Mouse (Mus musculus) embryonic facial prominence, embryonic 12.5 days (tissue): ENCODE data around the gene Prss58. TPM values are rescaled to one million over a fixed set of nuclear protein-coding genes. Genes with fewer than 3 reads are reported as not detected.

Experiments used
- ATAC-seq: fragments of 200-750 bp; cut with Nextera tagmentation; 2 replicates; pipeline ENCODE4 v1.8.0; 2017; ENCODE audit not compliant: insufficient number of reproducible peaks, insufficient read depth, low FRiP score, low TSS enrichment
- H3K27ac ChIP-seq: fragments of 300-500 bp; sonication (generic); 2 replicates; pipeline ENCODE4 v1.5.1; 2016; ENCODE audit warnings: mild to moderate bottlenecking
- H3K27me3 ChIP-seq: fragments of 300-500 bp; sonication (generic); 2 replicates; pipeline ENCODE4 v1.6.1; 2016; ENCODE audit warnings: mild to moderate bottlenecking, moderate library complexity
- H3K36me3 ChIP-seq: fragments of 300-500 bp; sonication (generic); 2 replicates; pipeline ENCODE4 v1.6.1; 2016; ENCODE audit warnings: mild to moderate bottlenecking
- H3K4me1 ChIP-seq: fragments of 300-500 bp; sonication (generic); 2 replicates; pipeline ENCODE4 v1.6.1; 2016
- H3K4me2 ChIP-seq: fragments of 300-500 bp; sonication (generic); replicated peaks from 2 replicates; pipeline ENCODE4 v1.6.1; 2016; ENCODE audit warnings: mild to moderate bottlenecking, moderate library complexity
- H3K4me3 ChIP-seq: fragments of 300-500 bp; sonication (generic); 2 replicates; pipeline ENCODE4 v1.5.1; 2016; ENCODE audit warnings: mild to moderate bottlenecking
- H3K9ac ChIP-seq: fragments of 300-500 bp; sonication (generic); 2 replicates; pipeline ENCODE4 v1.6.1; 2016; ENCODE audit warnings: mild to moderate bottlenecking, moderate library complexity
- H3K9me3 ChIP-seq: fragments of 300-500 bp; sonication (generic); 2 replicates; pipeline ENCODE4 v1.6.1; 2016; ENCODE audit warnings: mild to moderate bottlenecking, moderate library complexity
- WGBS: fragments of 180-500 bp; shearing (Covaris S2); methylation state at CpG from one replicate; pipeline ENCODE4 v1.1.7; 2016; 5-methylcytosine and 5-hydroxymethylcytosine counted together
- polyA plus RNA-seq: library from polyadenylated mRNA; unstranded; fragments of >200 nt; fragmentation: Nextera tagmentation; extraction: Ambion mirVana; gene quantifications from 2 replicates; pipeline ENCODE4 v1.2.1, GENCODE M21; 2016

The Prss58 gene
- not detected in 2 replicates for polyA plus RNA-seq

DNA sequence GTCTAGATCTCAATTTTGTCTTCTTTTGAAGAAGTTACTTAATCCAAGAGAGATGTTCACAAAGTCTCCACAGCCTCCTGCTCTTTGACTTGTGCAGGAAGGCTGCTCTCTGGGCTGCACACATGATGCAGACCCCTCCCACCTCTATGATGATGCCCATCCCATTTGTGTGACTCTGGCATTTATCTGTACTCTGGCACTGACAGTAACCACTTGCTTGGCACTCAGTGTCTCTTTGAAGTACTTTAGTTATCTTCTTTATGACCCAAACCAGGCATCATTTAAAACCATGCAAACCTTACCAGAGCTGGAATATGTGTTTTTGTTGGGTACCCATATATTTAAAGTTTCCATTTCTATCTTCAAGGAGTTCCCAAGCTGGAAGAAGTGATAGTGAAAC, at the start of gene Prss58:
TSS of gene Prss58 (minus strand) at position 101 of the 400 bp plus-strand sequence.
- ATAC-seq, result no peak
- Histone ChIP-seq H3K4me3 (no peak within 1 kb of the TSS), H3K4me2 (no peak within 1 kb of the TSS), H3K9me3 (no peaks in the 10 kb centered on the region), H3K9ac (no peak within 1 kb of the TSS), H3K27ac (no peak within 1 kb of the TSS), H3K4me1 (no peaks in the 10 kb centered on the region), H3K36me3 (no peaks in the 10 kb centered on the region), H3K27me3 (no peaks in the 10 kb centered on the region)

DNA sequence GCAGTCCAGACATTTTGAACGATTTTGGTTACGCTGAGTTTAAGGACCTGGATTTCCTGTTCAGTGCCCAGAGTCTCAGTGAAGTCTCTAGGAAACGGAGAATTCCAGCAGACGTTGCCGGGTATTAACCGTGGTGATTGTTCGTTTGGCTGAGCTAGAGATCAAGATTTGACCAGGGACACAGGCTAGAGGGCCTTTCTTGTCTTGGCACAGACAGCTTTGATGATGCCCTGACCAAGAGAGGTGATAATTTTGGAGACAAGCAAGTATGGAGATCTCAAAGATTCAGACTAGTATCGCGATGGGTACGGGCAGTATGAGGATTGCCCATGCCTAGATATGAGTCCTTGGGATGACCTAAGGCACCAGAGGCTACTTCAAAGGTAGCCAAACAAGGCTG, 40.3 kb upstream of the Prss58 start, which contains the start of gene 1700074P13Rik:
TSS of gene 1700074P13Rik (minus strand) at position 101 of the 400 bp plus-strand sequence.
- no peaks in the 10 kb centered on the region for H3K9me3 ChIP-seq
- H3K9ac ChIP-seq, result no peak within 1 kb of the TSS
- H3K4me1 ChIP-seq, result no peaks in the 10 kb centered on the region
- H3K4me3 ChIP-seq, result no peak within 1 kb of the TSS
- ATAC-seq, result no peak
- no peak within 1 kb of the TSS for H3K27ac ChIP-seq
- no peak within 1 kb of the TSS for H3K4me2 ChIP-seq
- no peaks in the 10 kb centered on the region for H3K27me3 ChIP-seq
- WGBS, result 93% methylated on average over 10 of the region's 10 CpGs
- H3K36me3 ChIP-seq, result no peaks in the 10 kb centered on the region

DNA sequence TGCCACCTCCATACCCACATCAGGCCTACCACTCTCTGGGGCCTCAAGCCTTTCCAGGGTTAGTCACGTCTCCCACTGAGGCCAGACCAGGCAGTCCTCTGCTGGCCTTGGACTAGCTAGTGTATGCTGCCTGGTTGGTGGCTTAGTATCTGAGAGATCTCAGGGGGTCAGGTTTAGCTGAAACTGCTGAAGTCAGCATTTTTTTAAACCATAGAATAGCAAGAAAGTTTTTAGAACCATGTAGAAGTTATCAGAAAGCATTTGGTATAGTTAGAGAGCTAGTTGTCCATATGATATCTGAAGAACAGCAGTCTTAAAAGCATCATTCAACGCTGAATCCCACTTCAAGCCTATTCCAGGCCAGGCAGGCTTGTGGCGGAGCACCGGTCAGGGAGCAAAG, 19.8 kb upstream of the Prss58 start:
- no peaks in the 10 kb centered on the region for H3K36me3 ChIP-seq
- no peak overlapping the region for H3K4me3 ChIP-seq
- H3K4me2 ChIP-seq, result no peak overlapping the region
- ATAC-seq, result no peak
- no peaks in the 10 kb centered on the region for H3K9me3 ChIP-seq
- no peak overlapping the region for H3K27ac ChIP-seq
- H3K27me3 ChIP-seq, result no peaks in the 10 kb centered on the region
- no peaks in the 10 kb centered on the region for H3K4me1 ChIP-seq
- WGBS, result 83% methylated on average over 4 of the region's 4 CpGs
- H3K9ac ChIP-seq, result no peak overlapping the region

DNA sequence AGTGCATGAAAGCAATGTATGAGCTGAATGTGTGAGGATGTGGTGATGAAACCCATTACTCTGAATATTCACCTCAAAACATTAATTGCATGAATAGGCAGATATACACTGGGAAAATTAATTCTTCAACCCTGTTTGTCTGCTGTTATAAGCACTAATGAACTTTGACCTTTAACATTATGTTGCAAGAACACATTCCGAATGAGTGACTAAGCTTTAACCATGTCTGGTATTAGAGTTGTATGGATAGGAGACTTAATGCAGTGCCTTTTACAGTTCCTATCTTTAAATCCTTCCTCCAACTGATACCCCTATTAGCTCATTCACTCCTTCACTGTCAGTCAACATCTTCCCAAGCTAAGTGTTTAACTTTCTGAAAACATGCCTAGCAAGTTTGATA, 5.5 kb downstream of the Prss58 start:
- Histone ChIP-seq H3K4me2 (no peak overlapping the region), H3K9ac (no peak overlapping the region), H3K27me3 (no peaks in the 10 kb centered on the region), H3K27ac (no peak overlapping the region), H3K4me1 (no peaks in the 10 kb centered on the region), H3K9me3 (no peaks in the 10 kb centered on the region), H3K4me3 (no peak overlapping the region), H3K36me3 (no peaks in the 10 kb centered on the region)
- ATAC-seq, result no peak
- 80% methylated on average over 1 of the region's 1 CpGs for WGBS

DNA sequence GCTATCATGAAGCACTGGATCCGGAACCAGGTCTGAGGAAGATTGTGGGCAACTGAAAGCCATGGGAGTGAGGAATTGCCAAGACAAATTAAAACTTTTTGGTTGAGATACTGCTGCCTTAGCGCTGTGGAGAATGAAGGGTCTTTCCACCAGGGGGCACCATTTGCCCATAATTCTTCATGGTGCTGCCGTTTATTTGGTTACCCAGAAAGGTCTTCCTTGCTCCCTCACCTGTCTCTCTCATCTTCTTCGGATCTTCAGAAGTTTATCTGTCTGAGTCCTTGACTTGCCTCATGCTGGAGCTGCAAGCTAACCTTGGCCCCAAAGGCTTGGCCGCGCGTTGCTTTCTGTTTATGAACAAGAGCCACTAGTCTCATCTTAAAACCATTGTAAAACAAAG, 6.6 kb downstream of the Prss58 start:
- H3K4me3 ChIP-seq, result no peak overlapping the region
- no peak for ATAC-seq
- H3K27me3 ChIP-seq, result no peaks in the 10 kb centered on the region
- H3K27ac ChIP-seq, result no peak overlapping the region
- no peaks in the 10 kb centered on the region for H3K36me3 ChIP-seq
- no peak overlapping the region for H3K9ac ChIP-seq
- 41% methylated on average over 7 of the region's 7 CpGs for WGBS
- no peaks in the 10 kb centered on the region for H3K9me3 ChIP-seq
- H3K4me1 ChIP-seq, result no peaks in the 10 kb centered on the region
- no peak overlapping the region for H3K4me2 ChIP-seq

DNA sequence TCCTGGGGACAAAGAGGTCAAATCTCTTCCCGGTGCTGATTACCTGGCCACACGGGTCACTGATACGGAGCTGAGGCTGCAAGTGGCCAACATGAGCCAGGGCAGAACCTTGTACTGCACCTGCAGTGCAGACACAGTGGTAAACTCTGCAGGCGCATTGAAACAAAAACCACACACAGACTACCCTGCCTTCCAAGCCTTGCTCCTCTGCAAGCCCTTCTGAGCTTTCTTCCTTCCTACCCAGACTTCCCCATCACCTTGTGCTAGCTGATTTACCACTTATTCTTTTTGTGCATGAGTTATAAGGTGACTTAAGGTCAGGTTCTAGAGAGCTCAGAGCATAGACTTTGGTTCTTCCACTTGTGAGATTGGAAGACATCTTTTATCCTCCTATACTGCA, 8.4 kb downstream of the Prss58 start:
- H3K9me3 ChIP-seq, result no peaks in the 10 kb centered on the region
- no peaks in the 10 kb centered on the region for H3K27me3 ChIP-seq
- no peak overlapping the region for H3K27ac ChIP-seq
- no peaks in the 10 kb centered on the region for H3K4me1 ChIP-seq
- H3K9ac ChIP-seq, result no peak overlapping the region
- 88% methylated on average over 4 of the region's 4 CpGs for WGBS
- H3K4me3 ChIP-seq, result no peak overlapping the region
- no peaks in the 10 kb centered on the region for H3K36me3 ChIP-seq
- ATAC-seq, result no peak
- H3K4me2 ChIP-seq, result no peak overlapping the region

DNA sequence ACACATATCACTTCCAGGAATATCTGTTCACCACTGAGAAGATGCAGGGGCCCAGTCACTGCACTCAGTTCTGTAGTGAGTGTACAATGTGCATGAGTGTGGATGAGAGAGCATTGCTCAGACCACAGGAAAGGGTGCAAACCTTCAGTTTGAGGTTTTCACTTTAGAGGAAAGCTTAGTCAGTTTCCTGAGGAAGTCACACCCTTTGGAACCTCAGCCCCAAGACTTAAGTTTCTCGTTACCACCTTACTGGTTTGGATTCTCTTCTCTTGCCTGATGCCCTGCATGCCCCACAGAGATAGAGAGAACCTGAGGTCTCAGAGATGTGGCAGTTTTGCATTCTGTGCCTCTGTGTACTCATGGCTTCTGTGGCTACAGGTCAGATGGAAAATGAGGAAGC, 9.2 kb downstream of the Prss58 start:
- no peaks in the 10 kb centered on the region for H3K9me3 ChIP-seq
- H3K27me3 ChIP-seq, result no peaks in the 10 kb centered on the region
- no peak overlapping the region for H3K4me2 ChIP-seq
- no peaks in the 10 kb centered on the region for H3K36me3 ChIP-seq
- H3K4me1 ChIP-seq, result no peaks in the 10 kb centered on the region
- no peak overlapping the region for H3K9ac ChIP-seq
- no peak overlapping the region for H3K4me3 ChIP-seq
- no peak overlapping the region for H3K27ac ChIP-seq
- WGBS, result 61% methylated on average over 1 of the region's 1 CpGs
- no peak for ATAC-seq

DNA sequence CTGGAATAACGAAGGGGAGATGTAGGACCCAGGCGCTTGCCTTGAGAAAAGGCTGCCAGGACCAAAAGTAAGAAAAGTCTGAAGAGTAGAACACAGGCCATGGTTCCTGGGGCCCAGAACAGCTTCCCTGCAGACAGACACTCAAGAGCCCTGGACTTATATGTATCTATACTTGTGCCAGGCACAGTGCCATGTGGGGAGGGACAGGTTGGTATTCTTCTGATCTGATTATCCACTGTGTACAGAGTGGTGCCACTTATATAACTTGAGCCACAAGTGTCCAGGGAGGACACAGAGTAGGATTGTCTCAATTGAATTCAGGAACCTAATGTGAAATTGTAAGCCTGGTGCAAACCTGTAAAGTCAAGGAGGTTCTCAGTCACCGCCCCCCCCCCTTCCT, 12.8 kb downstream of the Prss58 start, which contains the start of gene Moxd2:
TSS of gene Moxd2 (minus strand) at position 101 of the 400 bp plus-strand sequence.
- Histone ChIP-seq H3K9ac (no peak within 1 kb of the TSS), H3K27me3 (no peaks in the 10 kb centered on the region), H3K9me3 (no peaks in the 10 kb centered on the region), H3K4me2 (no peak within 1 kb of the TSS), H3K27ac (no peak within 1 kb of the TSS), H3K4me3 (no peak within 1 kb of the TSS), H3K4me1 (no peaks in the 10 kb centered on the region), H3K36me3 (no peaks in the 10 kb centered on the region)
- 87% methylated on average over 3 of the region's 3 CpGs for WGBS
- ATAC-seq, result no peak

DNA sequence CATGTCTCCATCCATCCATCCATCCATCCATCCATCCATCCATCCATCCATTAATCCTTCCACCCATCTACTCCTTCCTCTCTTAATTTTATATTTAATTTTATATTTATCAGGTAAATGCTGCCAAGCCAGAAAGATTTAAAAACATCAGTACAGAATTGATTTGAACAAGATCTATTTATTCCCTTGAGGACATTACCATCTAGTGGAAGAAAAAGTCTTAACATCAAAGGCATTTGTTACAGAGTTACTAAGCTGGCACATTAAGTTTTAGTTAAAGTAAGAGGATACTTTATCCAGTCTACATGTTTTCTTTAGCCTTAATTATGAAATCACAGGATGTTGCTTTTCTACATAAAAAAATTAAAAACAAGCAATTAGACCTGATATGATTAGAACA, 54.9 kb downstream of the Prss58 start:
- Histone ChIP-seq H3K4me3 (no peak overlapping the region), H3K27ac (no peak overlapping the region), H3K9me3 (no peaks in the 10 kb centered on the region), H3K4me2 (no peak overlapping the region), H3K27me3 (no peaks in the 10 kb centered on the region), H3K36me3 (no peaks in the 10 kb centered on the region), H3K4me1 (no peaks in the 10 kb centered on the region), H3K9ac (no peak overlapping the region)
- no peak for ATAC-seq

Other genes starting within 250 kb of the Prss58 start
- gene Moxd2, start 12.9 kb downstream of the Prss58 start, polyA plus RNA-seq, result not detected in 2 replicates
- gene 1700074P13Rik, start 40.2 kb upstream of the Prss58 start, polyA plus RNA-seq, result not detected in 2 replicates
- gene Gm4744, start 51.5 kb upstream of the Prss58 start, polyA plus RNA-seq, result not detected in 2 replicates
- not detected in 2 replicates for gene 1810009J06Rik, start 64.4 kb upstream of the Prss58 start, polyA plus RNA-seq
- not detected in 2 replicates for gene Gm2663, start 99.1 kb upstream of the Prss58 start, polyA plus RNA-seq
- gene 2210010C04Rik, start 135.1 kb upstream of the Prss58 start, polyA plus RNA-seq, result not detected in 2 replicates